Mouse (Mus musculus) forebrain, embryonic 13.5 days (tissue): Measurements from ENCODE around the gene Myh9. TPM values are rescaled to one million over a fixed set of nuclear protein-coding genes. Genes with fewer than 3 reads are reported as not detected.

Experiments used
- ATAC-seq: fragments of 200-750 bp; cut with Nextera tagmentation; 2 replicates; pipeline ENCODE4 v1.8.0; 2017
- H3K27ac ChIP-seq: fragments of 300-500 bp; sonication (generic); 2 replicates; pipeline ENCODE4 v1.5.1; 2015; ENCODE audit warnings: inconsistent platforms, mild to moderate bottlenecking, moderate library complexity
- H3K27me3 ChIP-seq: fragments of 300-500 bp; sonication (generic); 2 replicates; pipeline ENCODE4 v1.6.1; 2015; ENCODE audit warnings: mild to moderate bottlenecking, inconsistent platforms
- H3K36me3 ChIP-seq: fragments of 300-500 bp; sonication (generic); 2 replicates; pipeline ENCODE4 v1.6.1; 2015; ENCODE audit warnings: mild to moderate bottlenecking, inconsistent platforms; ENCODE audit not compliant: poor library complexity, severe bottlenecking
- H3K4me1 ChIP-seq: fragments of 300-500 bp; sonication (generic); 2 replicates; pipeline ENCODE4 v1.6.1; 2015; ENCODE audit warnings: inconsistent platforms
- H3K4me2 ChIP-seq: fragments of 300-500 bp; sonication (generic); 2 replicates; pipeline ENCODE4 v1.6.1; 2015; ENCODE audit warnings: inconsistent platforms, mild to moderate bottlenecking, moderate library complexity
- H3K4me3 ChIP-seq: fragments of 300-500 bp; sonication (generic); 2 replicates; pipeline ENCODE4 v1.5.1; 2015; ENCODE audit warnings: mild to moderate bottlenecking, inconsistent platforms
- H3K9ac ChIP-seq: fragments of 300-500 bp; sonication (generic); 2 replicates; pipeline ENCODE4 v1.6.1; 2015; ENCODE audit warnings: mild to moderate bottlenecking, inconsistent platforms
- H3K9me3 ChIP-seq: fragments of 300-500 bp; sonication (generic); replicated peaks from 2 replicates; pipeline ENCODE4 v1.6.1; 2016; ENCODE audit warnings: inconsistent platforms
- WGBS: fragments of 180-500 bp; shearing (Covaris S2); methylation state at CpG from one replicate; pipeline ENCODE4 v1.1.7; 2015; 5-methylcytosine and 5-hydroxymethylcytosine counted together
- polyA plus RNA-seq: library from polyadenylated mRNA; unstranded; fragments of >200 nt; fragmentation: Nextera tagmentation; extraction: Ambion mirVana; gene quantifications from 2 replicates; pipeline ENCODE4 v1.2.1, GENCODE M21; 2015

Myh9 gene
- polyA plus RNA-seq, 1 experiment from 2014 or later = 13.4 TPM

DNA sequence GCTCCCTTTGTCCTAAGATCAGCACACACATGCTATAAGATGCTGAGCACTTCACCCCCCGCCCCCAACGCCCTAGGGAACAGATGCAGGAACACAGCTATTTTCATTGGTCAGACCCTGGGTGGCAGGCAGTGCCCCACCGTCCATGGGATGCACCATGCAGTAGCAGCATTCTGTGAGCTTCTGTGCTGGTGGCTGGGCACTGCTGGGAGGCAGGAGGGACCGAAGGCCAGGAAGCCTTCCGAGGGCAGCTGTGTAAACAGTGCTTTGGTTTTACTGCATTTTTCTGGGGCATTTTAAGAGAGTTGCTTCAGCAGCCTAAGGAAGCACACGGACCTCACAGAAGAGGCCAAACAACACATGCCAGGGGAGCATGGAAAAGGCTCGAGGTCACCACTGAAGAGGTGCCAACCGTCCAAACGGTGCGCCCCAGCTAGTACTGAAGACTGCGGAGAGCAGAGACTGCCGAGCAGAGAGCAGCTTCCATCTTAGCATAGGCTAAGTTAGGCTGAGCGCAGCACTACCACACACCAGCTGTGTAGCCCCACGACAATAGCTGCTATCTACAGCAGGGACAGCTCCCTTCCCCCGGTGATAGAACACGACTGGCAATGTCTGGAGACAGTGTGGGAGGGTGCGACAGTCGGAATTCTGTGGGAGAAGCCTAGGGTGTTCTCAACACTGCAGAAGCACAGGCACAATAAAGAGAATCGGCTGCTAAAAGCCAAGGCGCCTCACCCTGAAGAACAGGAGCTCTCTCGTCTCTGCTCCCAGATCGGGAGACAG, 57.7 kb downstream of the Myh9 start:
- no peaks in the 10 kb centered on the region for H3K9me3 ChIP-seq
- no peak overlapping the region for H3K27ac ChIP-seq
- no peaks in the 10 kb centered on the region for H3K27me3 ChIP-seq
- no peak for ATAC-seq
- H3K4me1 ChIP-seq = no peaks in the 10 kb centered on the region
- H3K4me2 ChIP-seq = no peak overlapping the region
- whole genome bisulfite sequencing = 90% methylated on average over 22 of the region's 22 CpGs
- no peak overlapping the region for H3K4me3 ChIP-seq
- no peak overlapping the region for H3K9ac ChIP-seq
- peaks cover 99% of the 10 kb centered on the region for H3K36me3 ChIP-seq

DNA sequence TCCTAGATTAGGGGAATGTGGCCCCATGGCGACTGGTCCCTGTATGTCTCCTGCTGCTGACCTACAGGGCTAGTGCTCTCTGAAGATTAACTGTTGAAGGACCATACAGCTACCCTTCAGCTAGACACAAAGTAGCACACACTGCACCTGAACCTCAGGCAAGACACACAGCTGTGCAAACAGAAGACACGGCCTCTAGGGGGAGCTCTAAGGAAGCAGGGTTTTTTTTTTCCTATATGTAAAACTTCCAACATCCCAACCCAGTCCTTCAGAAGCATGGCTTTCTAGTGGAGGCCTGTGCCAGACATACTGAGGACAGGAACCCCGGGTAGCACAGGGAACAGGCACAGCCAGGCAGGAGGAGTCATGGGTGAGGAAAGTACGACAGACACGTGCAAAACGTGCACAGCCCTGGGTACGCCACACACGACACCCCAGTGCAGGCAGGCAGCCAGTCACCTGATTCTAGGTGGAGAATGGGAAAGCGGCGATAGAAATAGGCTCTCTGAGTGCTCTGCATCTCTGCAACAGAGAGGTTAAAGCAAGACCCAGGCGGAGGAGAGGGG, 59.4 kb downstream of the Myh9 start:
- H3K36me3 ChIP-seq = peaks cover 100% of the 10 kb centered on the region
- WGBS = 88% methylated on average over 11 of the region's 11 CpGs

DNA sequence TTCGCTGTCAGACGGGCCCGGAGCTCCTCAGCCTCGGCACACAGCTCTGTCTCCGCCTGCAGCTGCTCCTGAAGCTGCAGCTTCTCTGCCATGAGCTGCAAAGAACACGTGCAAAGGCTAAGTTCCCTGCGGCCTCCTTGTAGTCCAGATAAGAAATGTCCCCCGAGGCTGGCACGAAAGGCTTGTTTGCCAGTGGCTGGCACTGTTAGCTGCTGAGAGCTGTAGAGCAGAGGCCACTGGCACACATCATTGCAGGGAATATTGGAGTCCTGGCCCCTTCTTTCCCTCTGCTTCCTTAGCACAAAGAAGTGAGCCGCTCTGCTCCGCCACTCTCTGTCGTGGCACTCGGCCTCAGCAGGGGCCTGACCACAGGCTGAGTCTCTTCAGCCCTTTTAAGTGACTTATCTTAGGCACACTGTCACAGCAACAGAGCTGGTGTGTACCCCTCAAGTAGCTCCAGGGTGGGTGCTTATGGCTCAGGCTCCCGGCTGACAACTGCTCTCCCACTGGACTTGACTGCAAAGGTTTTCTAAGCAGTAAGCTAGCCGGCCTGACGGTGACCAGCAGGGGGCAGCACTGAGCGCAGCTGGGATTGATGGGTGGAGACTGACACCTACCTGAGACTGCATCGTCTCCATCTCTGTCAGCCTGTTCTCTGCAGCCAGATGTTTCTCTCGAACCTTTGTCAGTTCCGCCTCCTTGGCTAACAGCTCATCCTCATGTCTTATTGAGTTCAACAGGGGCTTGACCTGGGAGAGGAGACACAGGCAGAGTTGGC, 66.6 kb downstream of the Myh9 start:
- ATAC-seq = 0 out of 2 replicates have a peak, but pooled peaks have one; percentile 33
- Histone ChIP-seq H3K27me3 (no peaks in the 10 kb centered on the region), H3K9ac (no peak overlapping the region), H3K36me3 (peaks cover 98% of the 10 kb centered on the region), H3K9me3 (no peaks in the 10 kb centered on the region), H3K4me2 (no peak overlapping the region), H3K4me1 (no peaks in the 10 kb centered on the region), H3K4me3 (no peak overlapping the region), H3K27ac (no peak overlapping the region)
- WGBS = 70% methylated on average over 20 of the region's 20 CpGs

More for the DNA sequence above, 59.4 kb downstream of the Myh9 start:
- H3K9ac ChIP-seq = no peak overlapping the region
- no peak overlapping the region for H3K4me2 ChIP-seq
- no peak overlapping the region for H3K27ac ChIP-seq
- no peaks in the 10 kb centered on the region for H3K27me3 ChIP-seq
- no peak for ATAC-seq
- no peak overlapping the region for H3K4me3 ChIP-seq
- H3K4me1 ChIP-seq = no peaks in the 10 kb centered on the region
- no peaks in the 10 kb centered on the region for H3K9me3 ChIP-seq

DNA sequence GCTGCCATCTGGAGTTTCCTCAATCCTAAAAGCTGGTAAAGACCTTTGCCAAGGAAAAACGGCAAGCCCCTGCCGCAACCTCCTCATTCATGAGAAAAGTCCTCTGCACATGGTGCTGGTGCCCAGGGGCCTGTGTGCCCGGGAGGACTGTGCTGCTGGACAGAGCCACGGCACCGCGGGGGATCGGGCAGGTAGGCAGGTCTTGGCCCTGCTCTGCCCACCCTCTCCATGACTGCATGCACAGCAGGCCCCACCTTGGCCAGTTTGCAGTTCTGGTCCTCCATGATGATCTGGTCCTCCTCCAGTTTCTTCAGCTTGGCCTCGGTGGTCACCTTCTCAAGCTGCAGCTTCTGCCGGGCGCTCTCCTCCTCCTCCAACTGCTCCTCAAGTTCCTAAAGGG, 67.7 kb downstream of the Myh9 start:
- H3K4me1 ChIP-seq = no peaks in the 10 kb centered on the region
- peaks cover 98% of the 10 kb centered on the region for H3K36me3 ChIP-seq
- no peak overlapping the region for H3K4me2 ChIP-seq
- no peak overlapping the region for H3K9ac ChIP-seq
- WGBS = 93% methylated on average over 10 of the region's 10 CpGs
- no peak for ATAC-seq
- no peaks in the 10 kb centered on the region for H3K27me3 ChIP-seq
- no peaks in the 10 kb centered on the region for H3K9me3 ChIP-seq
- H3K27ac ChIP-seq = no peak overlapping the region
- H3K4me3 ChIP-seq = no peak overlapping the region

DNA sequence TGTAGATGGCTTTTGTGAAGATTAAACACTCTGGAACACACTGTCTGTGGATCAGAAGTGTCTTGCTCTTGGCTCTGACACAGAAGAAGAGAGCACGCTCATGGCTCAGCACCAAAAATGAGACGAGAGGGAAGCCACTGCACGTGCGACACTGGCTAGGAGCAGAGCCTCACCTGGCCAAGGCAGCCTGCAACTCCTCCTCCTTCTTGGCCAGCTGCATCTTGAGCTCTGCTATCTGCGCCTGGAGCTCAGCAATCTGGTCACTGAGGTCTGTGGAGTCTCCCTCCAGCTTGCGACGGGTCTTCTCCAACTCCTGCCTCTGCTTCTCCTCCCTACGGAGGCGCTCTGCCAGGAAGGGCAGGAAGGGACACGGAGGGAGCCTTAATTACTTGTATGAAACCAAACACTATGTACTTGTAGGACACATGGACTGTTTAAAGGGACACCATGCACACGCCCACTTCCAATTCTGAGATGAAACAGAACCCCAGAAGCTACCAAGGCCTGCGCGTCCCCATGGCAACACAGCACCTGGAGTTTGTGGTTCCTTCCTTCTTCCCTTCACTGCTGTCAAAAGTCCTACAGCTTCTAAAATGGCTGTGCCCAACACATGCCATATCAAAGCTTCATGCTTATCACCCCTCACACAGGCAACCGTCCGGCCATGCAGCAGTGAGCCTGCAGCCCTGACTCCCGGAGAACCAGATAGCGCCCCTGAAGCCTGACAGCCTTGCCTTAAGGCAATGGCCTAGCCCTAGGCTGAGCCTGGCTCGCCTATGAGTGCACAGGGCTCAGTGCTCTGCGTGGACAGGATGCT, 68.7 kb downstream of the Myh9 start:
- Histone ChIP-seq H3K36me3 (peaks cover 98% of the 10 kb centered on the region), H3K9me3 (no peaks in the 10 kb centered on the region), H3K27ac (no peak overlapping the region), H3K4me3 (no peak overlapping the region), H3K9ac (no peak overlapping the region), H3K27me3 (no peaks in the 10 kb centered on the region), H3K4me2 (no peak overlapping the region), H3K4me1 (no peaks in the 10 kb centered on the region)
- no peak for ATAC-seq
- WGBS = 93% methylated on average over 19 of the region's 19 CpGs

DNA sequence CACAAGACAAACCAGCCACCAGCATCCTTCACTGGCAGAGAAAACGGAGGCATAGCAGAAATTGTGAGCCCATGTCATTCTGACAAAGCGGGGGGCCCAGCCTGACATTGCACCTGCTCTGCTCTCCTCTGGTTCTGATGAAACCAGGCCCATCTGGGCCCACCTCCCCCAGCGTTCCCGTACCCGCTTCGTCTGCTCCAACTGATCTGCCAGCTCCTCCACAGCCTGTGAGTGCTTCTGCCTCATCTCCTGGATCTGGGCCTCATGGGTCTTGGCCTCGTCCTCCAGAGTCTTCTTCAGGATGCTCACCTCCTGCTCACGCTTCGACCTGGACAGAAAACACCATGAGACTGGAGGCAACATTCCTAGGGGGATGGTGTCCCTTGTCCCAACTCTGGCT, 71.0 kb downstream of the Myh9 start:
- Histone ChIP-seq H3K4me1 (no peaks in the 10 kb centered on the region), H3K27ac (no peak overlapping the region), H3K4me3 (no peak overlapping the region), H3K9ac (no peak overlapping the region), H3K27me3 (no peaks in the 10 kb centered on the region), H3K36me3 (peaks cover 98% of the 10 kb centered on the region), H3K4me2 (no peak overlapping the region), H3K9me3 (no peaks in the 10 kb centered on the region)
- ATAC-seq = no peak
- WGBS = 95% methylated on average over 9 of the region's 9 CpGs

DNA sequence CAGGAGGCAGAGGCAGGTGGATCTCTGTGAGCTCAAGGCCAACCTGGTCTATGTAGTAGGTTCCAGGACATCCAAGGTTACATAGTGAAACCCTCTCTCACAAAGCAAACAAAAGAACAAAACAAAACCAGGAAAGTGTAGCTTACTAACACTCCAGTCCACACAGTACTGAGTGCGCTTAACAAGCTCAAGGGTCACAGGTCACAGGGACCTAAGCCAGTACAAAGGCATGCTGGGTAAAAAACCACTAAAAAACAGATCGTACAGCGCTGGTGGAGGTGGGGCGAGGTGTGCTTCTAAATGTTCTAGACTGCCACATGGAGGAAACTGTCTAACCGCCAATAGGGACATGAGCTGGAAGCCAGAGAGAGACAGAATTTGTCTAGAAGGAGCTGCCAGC, 71.6 kb downstream of the Myh9 start:
- no peaks in the 10 kb centered on the region for H3K4me1 ChIP-seq
- H3K27ac ChIP-seq = no peak overlapping the region
- H3K27me3 ChIP-seq = no peaks in the 10 kb centered on the region
- peaks cover 98% of the 10 kb centered on the region for H3K36me3 ChIP-seq
- H3K9me3 ChIP-seq = no peaks in the 10 kb centered on the region
- no peak overlapping the region for H3K4me3 ChIP-seq
- no peak for ATAC-seq
- no peak overlapping the region for H3K4me2 ChIP-seq
- 93% methylated on average over 5 of the region's 5 CpGs for WGBS
- H3K9ac ChIP-seq = no peak overlapping the region

DNA sequence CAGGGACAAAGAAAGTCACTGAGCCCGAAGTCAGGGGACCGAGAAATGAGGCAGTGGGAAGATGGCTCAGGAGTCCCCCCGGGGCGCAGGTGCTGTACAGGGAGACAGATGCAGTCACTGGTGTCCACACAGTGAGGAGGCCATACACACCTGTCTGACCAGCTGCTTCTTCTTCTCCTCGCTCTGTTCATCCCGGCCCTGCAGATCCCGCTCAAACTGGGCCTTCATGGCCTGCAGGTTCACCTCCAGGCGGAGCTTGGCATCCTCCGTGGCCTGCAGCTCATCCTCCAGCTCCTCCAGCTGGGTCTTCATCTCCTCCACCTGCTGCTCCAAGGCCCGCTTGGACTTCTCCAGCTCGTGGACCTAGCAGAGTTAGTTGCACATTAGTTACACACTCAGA, 75.0 kb downstream of the Myh9 start:
- WGBS = 92% methylated on average over 11 of the region's 11 CpGs
- Histone ChIP-seq H3K4me3 (no peak overlapping the region), H3K27me3 (no peaks in the 10 kb centered on the region), H3K4me1 (no peaks in the 10 kb centered on the region), H3K36me3 (peaks cover 100% of the 10 kb centered on the region), H3K27ac (no peak overlapping the region), H3K4me2 (no peak overlapping the region), H3K9ac (no peak overlapping the region), H3K9me3 (no peaks in the 10 kb centered on the region)
- ATAC-seq = no peak

DNA sequence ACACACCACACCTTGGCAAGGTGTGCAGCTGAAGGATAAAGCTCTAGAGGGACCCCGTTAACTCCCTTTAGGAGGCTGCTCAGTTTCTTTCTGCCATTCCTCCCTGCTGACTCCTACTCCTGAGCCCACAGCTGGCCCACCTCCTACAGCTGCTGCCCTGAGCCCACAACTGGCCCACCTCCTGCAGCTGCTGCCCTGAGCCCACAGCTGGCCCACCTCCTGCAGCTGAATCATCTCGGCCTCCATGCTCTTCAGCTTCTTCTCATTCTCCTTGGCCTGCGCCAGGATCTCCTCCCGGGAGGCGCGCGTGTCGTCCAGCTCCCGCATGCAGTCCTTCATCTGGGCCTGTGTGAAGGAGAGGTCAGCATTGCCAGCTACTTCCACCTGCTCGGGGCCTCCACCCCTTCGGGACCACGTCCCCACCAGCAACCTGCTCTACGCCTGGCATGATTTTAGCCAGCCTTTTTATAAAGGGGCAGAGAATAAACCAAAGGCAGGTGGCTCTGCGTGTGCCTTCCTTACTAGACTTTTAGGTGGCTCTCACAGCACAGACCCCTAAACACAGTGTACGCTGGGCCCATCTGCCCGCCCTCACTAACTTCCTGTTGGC, 76.4 kb downstream of the Myh9 start:
- Histone ChIP-seq H3K4me2 (no peak overlapping the region), H3K27ac (no peak overlapping the region), H3K36me3 (peaks cover 100% of the 10 kb centered on the region), H3K9ac (no peak overlapping the region), H3K4me3 (no peak overlapping the region), H3K27me3 (no peaks in the 10 kb centered on the region), H3K9me3 (no peaks in the 10 kb centered on the region), H3K4me1 (no peaks in the 10 kb centered on the region)
- 96% methylated on average over 16 of the region's 16 CpGs for WGBS
- no peak for ATAC-seq

DNA sequence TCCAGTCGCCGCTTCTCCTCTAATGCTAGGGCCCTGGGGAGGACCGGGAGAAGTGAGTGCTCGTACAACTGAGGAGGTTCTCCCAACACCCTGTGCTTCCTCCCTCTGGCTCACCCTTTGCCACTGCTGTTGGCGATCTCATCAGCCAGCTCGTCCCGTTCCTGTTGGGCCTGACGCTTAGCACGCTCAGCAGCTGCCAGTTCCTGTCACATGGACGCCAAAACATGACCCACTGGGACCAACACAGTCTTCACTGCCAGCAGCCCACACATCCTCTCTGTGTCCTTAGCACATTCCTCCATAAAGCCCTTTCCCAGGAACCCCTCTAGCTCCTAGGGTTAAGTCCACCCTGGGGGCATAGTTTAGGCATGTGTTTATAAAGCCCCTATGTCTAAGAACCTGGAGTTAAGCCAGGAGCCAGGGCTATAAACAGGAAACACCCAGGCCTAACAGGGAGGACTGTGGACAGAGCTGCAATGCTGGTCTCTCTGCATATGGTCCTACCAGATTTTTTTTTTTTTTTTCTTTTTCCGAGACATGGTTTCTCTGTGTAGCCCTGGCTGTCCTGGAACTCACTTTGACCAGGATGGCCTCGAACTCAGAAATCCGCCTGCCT, 77.5 kb downstream of the Myh9 start:
- H3K9me3 ChIP-seq = no peaks in the 10 kb centered on the region
- no peak overlapping the region for H3K27ac ChIP-seq
- no peak overlapping the region for H3K4me3 ChIP-seq
- no peak overlapping the region for H3K4me2 ChIP-seq
- no peak overlapping the region for H3K9ac ChIP-seq
- 85% methylated on average over 13 of the region's 13 CpGs for WGBS
- peaks cover 96% of the 10 kb centered on the region for H3K36me3 ChIP-seq
- no peak for ATAC-seq
- no peaks in the 10 kb centered on the region for H3K27me3 ChIP-seq
- H3K4me1 ChIP-seq = no peaks in the 10 kb centered on the region

DNA sequence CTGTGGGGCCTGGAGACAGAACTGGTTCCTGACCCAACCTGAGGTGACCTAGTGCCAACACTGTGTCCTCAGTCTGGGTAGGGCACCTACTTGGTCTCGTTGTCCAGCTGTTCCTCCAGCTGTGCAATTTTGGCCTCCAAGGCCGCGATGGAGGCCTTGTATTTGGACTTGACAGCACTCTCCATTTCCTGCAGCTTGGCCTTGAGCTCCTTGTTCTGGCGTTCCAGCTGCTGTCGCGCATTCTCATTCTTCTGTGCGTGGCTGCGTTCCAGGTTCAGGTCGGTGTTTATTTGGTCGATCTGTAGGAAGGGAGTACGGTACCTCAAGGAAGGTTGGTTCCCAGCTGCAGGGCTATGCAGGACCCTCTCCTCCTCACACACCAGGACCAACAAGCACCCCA, 78.3 kb downstream of the Myh9 start:
- H3K36me3 ChIP-seq = peaks cover 88% of the 10 kb centered on the region
- no peak for ATAC-seq

More for the DNA sequence above, 78.3 kb downstream of the Myh9 start:
- no peaks in the 10 kb centered on the region for H3K9me3 ChIP-seq
- H3K27me3 ChIP-seq = no peaks in the 10 kb centered on the region
- WGBS = 93% methylated on average over 11 of the region's 11 CpGs
- H3K27ac ChIP-seq = no peak overlapping the region
- H3K4me2 ChIP-seq = no peak overlapping the region
- no peaks in the 10 kb centered on the region for H3K4me1 ChIP-seq
- no peak overlapping the region for H3K9ac ChIP-seq
- no peak overlapping the region for H3K4me3 ChIP-seq
